Mouse (Mus musculus) megakaryocyte-erythroid progenitor cell, adult 5 weeks (primary cell): ENCODE measurements around the gene Prm1. TPM values are rescaled to one million over a fixed set of nuclear protein-coding genes. Genes with fewer than 3 reads are reported as not detected.

Experiments used
- polyA plus RNA-seq: library from polyadenylated mRNA; stranded (reverse); fragments of >175 nt; gene quantifications from 2 replicates; pipeline ENCODE4 v1.2.3, GENCODE M21; 2012

The Prm1 gene
- polyA plus RNA-seq = not detected in 2 replicates

DNA sequence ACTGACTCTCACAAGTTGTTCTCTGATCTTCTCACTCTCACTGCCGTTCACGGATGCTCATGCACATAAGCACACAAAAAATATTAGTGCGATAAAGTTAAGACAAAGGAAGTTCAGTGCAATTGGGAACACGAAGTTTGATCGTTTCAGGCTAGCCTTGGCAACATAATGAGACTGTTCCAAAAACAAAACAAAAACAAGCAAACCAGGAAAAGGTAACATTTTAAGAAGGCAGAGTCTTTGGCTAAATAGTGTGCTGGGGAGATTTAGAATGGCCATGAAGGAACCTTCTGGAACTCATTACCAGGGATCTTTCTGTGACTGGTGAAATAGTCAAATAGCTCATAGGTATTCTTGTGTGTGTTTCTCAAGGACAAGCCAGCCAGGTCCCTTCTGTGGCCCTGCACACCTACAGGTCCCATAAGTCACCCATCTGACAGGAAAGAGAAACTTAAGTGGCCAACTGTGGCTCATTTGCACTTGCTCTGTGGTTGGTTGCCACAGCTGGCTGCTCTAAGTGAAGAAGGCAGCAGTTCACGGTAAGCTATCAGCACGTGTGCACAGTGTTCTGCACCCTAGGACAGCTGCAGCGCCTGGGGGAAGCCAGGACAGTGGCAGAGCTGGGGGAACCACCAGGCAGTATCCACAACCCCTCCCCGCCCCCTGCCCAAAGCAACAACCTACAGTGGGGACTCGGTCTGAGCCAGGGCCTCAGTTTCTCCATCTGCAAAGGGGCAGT is at the start of gene Prm1:
TSS of gene Prm1 (minus strand) at position 51 of the 739 bp plus-strand sequence.

DNA sequence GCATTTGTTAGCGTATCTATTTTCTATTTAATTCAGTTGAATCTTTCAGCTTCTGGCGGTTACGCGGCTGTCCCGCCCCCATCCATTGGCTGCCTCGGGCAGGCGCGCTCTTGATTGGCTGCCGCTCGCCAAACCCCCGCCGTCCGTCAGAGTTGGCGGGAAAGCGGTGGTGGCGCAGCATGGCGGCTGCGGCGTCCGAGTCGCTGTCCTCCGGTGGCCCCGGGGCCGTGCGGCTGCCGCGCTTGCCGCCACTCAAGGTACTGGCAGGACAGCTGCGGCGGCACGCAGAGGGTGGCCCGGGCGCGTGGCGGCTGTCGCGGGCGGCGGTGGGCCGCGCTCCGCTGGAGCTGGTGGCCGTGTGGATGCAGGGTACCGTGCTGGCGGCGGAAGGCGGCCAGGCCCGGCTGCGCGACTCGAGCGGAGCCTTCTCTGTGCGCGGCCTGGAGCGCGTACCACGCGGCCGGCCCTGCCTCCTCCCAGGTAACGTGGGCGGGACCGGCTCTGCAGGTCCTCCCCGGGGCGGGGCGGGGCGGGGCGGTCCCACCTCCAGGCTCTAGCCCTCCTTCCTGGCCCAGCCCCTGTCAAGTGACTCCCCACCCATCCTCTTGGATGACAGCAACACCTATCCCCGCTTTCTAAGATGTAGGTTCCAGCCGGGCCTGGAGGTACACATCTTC is 29.4 kb upstream of the Prm1 start, which contains the start of gene Rmi2:
TSS of gene Rmi2 (plus strand) at position 149 of the 677 bp plus-strand sequence.

DNA sequence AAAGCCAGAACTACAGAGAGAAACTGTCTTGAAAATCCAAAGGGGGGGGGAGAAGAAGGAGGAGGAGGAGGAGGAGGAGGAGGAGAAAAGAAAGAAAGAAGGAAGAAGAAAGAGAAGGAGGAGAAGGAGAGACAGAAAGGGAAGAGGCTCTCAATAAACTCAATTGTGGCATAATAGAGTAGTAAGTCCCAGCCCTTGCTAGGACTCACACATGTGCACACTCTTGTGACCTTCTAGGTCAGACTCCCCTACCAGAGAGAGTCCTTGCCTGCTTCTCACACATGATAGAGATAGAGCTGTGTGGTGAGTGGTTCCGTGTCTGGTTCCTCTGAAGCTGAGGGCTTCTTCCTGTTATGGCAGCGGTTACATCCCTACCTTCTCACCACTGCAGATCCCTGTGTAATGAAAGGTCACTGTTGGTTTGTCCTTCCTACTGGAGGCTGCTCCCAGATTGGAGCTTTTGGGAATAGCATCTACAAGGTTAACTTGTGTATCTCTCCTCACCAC is 7.3 kb upstream of the Prm1 start, which contains the start of gene Gm11172:
TSS of gene Gm11172 (plus strand) at position 51 of the 507 bp plus-strand sequence.

DNA sequence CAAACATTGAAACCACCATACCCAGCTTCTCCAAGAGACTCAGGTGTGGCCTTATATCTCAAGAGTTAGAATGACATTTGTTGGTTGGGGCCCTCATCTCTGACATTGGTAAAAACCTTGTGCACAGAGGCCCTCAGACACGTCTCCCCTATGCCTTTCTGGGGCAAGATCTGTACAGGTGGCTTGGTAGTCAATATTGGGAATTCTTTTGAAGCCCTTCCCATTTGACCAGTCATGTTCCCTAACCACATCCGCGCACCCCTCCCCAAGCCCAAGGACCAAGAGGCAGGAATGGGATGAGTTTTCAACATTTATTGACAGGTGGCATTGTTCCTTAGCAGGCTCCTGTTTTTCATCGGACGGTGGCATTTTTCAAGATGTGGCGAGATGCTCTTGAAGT is 9.6 kb downstream of the Prm1 start, which contains the start of gene Prm2:
TSS of gene Prm2 (minus strand) at position 101 of the 400 bp plus-strand sequence.

DNA sequence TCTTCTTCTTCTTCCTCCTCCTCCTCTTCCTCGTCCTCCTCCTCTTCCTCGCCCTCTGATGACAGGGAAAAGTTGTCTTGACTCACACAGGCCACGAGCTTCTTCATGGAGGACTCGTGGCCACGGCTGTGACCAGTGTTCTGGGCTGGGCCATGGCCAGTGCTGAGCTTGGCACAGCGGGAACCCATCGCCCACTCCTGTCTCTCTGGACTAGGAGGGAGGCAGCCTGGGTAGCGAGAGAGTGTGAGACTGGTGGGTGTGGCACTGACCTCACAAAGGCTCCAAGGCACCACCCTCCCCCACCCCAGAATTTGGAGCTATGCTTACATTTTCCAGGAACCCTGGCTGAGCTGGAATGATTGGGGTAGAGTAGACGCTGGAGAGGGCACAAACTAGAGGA is 14.9 kb downstream of the Prm1 start, which contains the start of gene Prm3:
TSS of gene Prm3 (minus strand) at position 213 of the 400 bp plus-strand sequence.

DNA sequence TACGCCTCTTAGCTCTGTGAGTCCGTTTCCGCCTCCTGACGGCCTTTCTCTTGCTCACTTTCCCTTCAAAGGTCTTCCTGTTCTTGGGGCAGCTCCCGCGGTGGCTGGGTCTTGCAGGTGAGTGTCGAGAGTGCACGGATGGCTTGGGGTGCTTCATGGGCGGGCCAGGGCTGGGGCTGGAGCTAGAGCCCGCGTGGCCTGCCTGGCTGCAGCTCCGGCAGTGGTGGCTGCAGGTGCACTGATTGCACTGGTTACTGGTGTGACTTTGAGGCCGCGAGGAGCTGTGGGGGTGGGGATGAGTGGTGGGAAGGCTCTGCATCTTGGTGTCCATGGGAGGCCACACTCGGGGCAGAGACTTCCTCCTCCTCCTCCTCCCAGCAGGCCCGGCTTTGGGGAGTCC is 17.4 kb downstream of the Prm1 start, which contains the start of gene Tnp2:
TSS of gene Tnp2 (minus strand) at position 390 of the 400 bp plus-strand sequence.

DNA sequence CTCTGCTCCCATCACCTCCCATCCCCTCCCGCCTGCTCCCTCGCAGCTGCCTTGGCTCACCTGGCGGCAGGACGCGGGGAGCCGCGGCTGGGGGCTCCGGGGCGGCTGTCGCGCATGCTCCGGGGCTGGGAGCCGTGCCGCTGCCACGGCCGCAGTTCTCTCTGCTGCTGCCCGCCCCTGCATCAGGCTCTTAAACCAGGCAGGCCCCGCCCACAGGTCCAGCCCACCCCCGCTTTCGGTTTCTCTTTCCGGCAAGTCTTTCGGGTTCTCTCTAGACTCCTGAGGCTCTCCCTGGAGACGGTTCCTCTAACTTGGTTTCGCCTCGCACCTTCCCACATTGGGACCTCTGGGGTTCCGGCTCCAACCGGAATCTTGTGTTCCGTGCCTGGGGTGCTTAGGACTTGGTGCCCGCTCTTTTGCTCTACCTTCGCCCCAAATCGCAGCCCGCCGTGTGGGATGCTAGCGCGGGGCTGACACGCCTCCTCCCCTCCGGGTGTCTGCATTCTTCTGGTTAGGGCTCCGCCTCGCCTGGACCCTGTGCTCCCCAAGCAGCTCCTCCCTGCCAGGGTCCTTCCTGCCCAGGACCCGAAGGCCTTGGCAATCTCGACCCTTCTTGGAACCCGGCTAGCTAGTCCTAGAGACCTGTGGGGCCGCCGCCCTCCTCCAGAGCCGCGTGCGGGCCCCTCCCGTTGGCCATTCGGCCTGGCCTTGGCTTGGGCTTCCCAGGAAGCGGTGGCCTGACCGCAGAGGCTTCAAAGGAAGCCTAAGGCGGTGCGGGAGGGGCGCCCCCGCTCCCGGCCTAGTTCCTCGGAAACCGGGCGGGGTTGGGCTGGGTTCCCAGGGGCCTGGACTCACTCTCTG is 20.0 kb downstream of the Prm1 start, which contains the start of gene Socs1:
TSS of gene Socs1 (minus strand) at position 166 of the 861 bp plus-strand sequence.

Other genes with a start within 250 kb of the Prm1 start
- gene Socs1, start 20.3 kb downstream of the Prm1 start, polyA plus RNA-seq = 14.1 and 21.9 TPM in 2 replicates
- not detected in 2 replicates for gene Tnp2, start 17.2 kb downstream of the Prm1 start, polyA plus RNA-seq
- gene Prm3, start 14.9 kb downstream of the Prm1 start, polyA plus RNA-seq = not detected in 2 replicates
- not detected in 2 replicates for gene Prm2, start 9.7 kb downstream of the Prm1 start, polyA plus RNA-seq
- not detected in 2 replicates for gene Gm11172, start 7.1 kb upstream of the Prm1 start, polyA plus RNA-seq
- gene Rmi2, start 29.2 kb upstream of the Prm1 start, polyA plus RNA-seq = 6.7 and 7.5 TPM in 2 replicates